Mouse (Mus musculus) thymus, adult 2 months (tissue): ENCODE results near the gene Tex13c2. TPM values are rescaled to one million over a fixed set of nuclear protein-coding genes. Genes with fewer than 3 reads are reported as not detected.

Source experiments
- DNase-seq: peaks from one replicate; pipeline ENCODE4 v3.0.0; 2021
- H3K27ac ChIP-seq: fragments of 200-500 bp; 2 replicates; pipeline ENCODE4 v1.5.1; 2012; ENCODE audit warnings: low read length, control low read depth; ENCODE audit not compliant: control insufficient read depth, insufficient read depth
- H3K27me3 ChIP-seq: fragments of 200-500 bp; 2 replicates; pipeline ENCODE4 v1.6.1; 2012; ENCODE audit warnings: mild to moderate bottlenecking, low read length, moderate library complexity, mixed read lengths; ENCODE audit not compliant: control insufficient read depth, insufficient read depth
- H3K36me3 ChIP-seq: fragments of 200-500 bp; 2 replicates; pipeline ENCODE4 v1.6.1; 2012; ENCODE audit warnings: mild to moderate bottlenecking, low read length, moderate library complexity; ENCODE audit not compliant: control insufficient read depth, insufficient read depth
- H3K4me1 ChIP-seq: fragments of 200-500 bp; replicated peaks from 2 replicates; pipeline ENCODE4 v1.6.1; 2012; ENCODE audit warnings: low read length; ENCODE audit not compliant: control insufficient read depth, insufficient read depth
- H3K4me3 ChIP-seq: fragments of 200-500 bp; 2 replicates; pipeline ENCODE4 v1.5.1; 2012; ENCODE audit warnings: mild to moderate bottlenecking, low read length, control low read depth, moderate library complexity; ENCODE audit not compliant: control insufficient read depth, insufficient read depth
- CTCF ChIP-seq: fragments of 200-500 bp; IDR thresholded peaks from 2 replicates; pipeline ENCODE4 v1.5.1; 2012; ENCODE audit warnings: mild to moderate bottlenecking, control low read depth, low read length, moderate library complexity, borderline replicate concordance; ENCODE audit not compliant: control insufficient read depth, poor library complexity, insufficient read depth; ENCODE audit errors: extremely low read depth
- POLR2A ChIP-seq: fragments of 200-500 bp; IDR thresholded peaks from 2 replicates; pipeline ENCODE4 v1.6.1; 2012; ENCODE audit warnings: mild to moderate bottlenecking, low read length, control low read depth, moderate library complexity; ENCODE audit not compliant: control insufficient read depth, poor library complexity, insufficient read depth; ENCODE audit errors: extremely low read depth
- WGBS: fragments of 180-500 bp; shearing (Covaris S2); methylation state at CpG from one replicate; pipeline ENCODE4 v1.1.7; 2018; 5-methylcytosine and 5-hydroxymethylcytosine counted together
- polyA plus RNA-seq: library from polyadenylated mRNA; depleted of rRNA; stranded (reverse); fragments of >200 nt; gene quantifications from 2 replicates; pipeline ENCODE4 v1.2.3, GENCODE M21; 2012; rRNA removed

Tex13c2 gene
- polyA plus RNA-seq, result 0.17 and 0.44 TPM in 2 replicates

GRCm38 (mm10) chrX:42489446-42489845 lies at the start of gene Tex13c2:
Gene Tex13c2 (plus strand): TSS chrX:42489691.
- WGBS, result 98% methylated on average over 16 of the region's 16 CpGs

DNA sequence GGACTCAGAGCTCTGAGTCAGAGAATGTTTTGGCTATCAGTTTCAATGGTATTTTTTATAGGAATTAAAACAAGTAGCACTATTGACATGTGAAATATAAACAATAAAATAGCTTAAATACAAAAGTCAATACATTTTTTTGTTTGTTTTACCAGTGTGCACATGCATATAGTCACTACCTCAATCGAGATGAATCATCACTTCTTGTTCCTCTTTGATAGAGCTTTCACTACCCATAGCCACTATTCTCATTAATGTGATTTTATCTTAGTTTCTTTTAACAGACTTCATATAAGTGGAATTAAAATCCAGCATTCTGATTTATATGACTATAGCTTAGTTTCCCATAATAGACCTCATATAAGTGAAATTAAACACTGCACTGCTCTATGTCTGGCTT lies 39.2 kb upstream of the Tex13c2 start:
- no peak for DNase-seq
- no peak for TF ChIP-seq POLR2A
- no peak for TF ChIP-seq CTCF
- Histone ChIP-seq H3K4me3 (no peak overlapping the region), H3K27ac (no peak overlapping the region), H3K4me1 (peaks cover 8% of the 10 kb centered on the region), H3K36me3 (no peaks in the 10 kb centered on the region), H3K27me3 (no peaks in the 10 kb centered on the region)
- WGBS, result 15% methylated on average over 1 of the region's 1 CpGs

More at GRCm38 (mm10) chrX:42489446-42489845, at the start of gene Tex13c2:
- no peaks in the 10 kb centered on the region for H3K27me3 ChIP-seq
- no peaks in the 10 kb centered on the region for H3K4me1 ChIP-seq
- no peak for DNase-seq
- TF ChIP-seq CTCF, result no peak
- TF ChIP-seq POLR2A, result no peak
- H3K27ac ChIP-seq, result no peak within 1 kb of the TSS
- H3K36me3 ChIP-seq, result no peaks in the 10 kb centered on the region
- H3K4me3 ChIP-seq, result no peak within 1 kb of the TSS

GRCm38 (mm10) chrX:42453001-42453400 lies 36.5 kb upstream of the Tex13c2 start:
- 50% methylated on average over 1 of the region's 1 CpGs for WGBS
- DNase-seq, result no peak
- TF ChIP-seq POLR2A, result no peak
- peaks cover 8% of the 10 kb centered on the region for H3K4me1 ChIP-seq
- H3K4me3 ChIP-seq, result no peak overlapping the region
- no peaks in the 10 kb centered on the region for H3K27me3 ChIP-seq
- H3K36me3 ChIP-seq, result no peaks in the 10 kb centered on the region
- no peak overlapping the region for H3K27ac ChIP-seq

- 0 out of 2 replicates have a peak overlapping the region, but pooled peaks have one; percentile 61 for H3K27ac ChIP-seq
- no peak overlapping the region for H3K4me3 ChIP-seq
- no peaks in the 10 kb centered on the region for H3K36me3 ChIP-seq
- no peaks in the 10 kb centered on the region for H3K27me3 ChIP-seq
- TF ChIP-seq POLR2A, result no peak
- TF ChIP-seq CTCF, result no peak
- DNase-seq, result peak; percentile 43
- 22% methylated on average over 7 of the region's 7 CpGs for WGBS
- peaks cover 8% of the 10 kb centered on the region for H3K4me1 ChIP-seq
Measured at GRCm38 (mm10) chrX:42454533-42454932, 35.0 kb upstream of the Tex13c2 start.

DNA sequence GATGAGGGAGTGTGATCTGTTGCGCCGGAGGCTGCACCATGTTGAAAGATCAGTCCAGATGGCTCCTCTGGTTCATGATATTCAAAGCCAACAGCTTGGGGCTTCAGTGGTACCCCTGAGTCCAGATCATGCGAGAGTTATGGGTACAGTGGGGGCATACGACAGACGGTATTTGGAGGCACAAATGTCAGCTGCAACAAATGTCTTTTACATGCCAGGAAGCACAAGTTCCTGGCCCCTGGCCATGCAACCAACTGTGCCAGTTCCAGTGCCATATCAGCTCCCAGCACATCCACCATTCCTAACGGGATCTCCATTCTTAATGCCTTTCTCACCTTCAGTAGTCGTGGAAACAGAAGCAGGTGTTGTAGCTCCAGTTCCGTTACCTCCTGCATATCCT lies 845 bp downstream of the Tex13c2 start:
- H3K27ac ChIP-seq, result no peak overlapping the region
- no peaks in the 10 kb centered on the region for H3K27me3 ChIP-seq
- no peaks in the 10 kb centered on the region for H3K36me3 ChIP-seq
- no peak for TF ChIP-seq POLR2A
- TF ChIP-seq CTCF, result no peak
- no peak for DNase-seq
- WGBS, result over 99% methylated on average over 8 of the region's 8 CpGs
- no peak overlapping the region for H3K4me3 ChIP-seq
- H3K4me1 ChIP-seq, result no peaks in the 10 kb centered on the region

GRCm38 (mm10) chrX:42500538-42500937 lies 11.0 kb downstream of the Tex13c2 start:
- Histone ChIP-seq H3K4me3 (no peak overlapping the region), H3K4me1 (peaks cover 3% of the 10 kb centered on the region), H3K27me3 (no peaks in the 10 kb centered on the region), H3K27ac (peak overlapping the region; percentile 21; the same call in 1 of the 2 replicates), H3K36me3 (no peaks in the 10 kb centered on the region; the same call in 1 of the 2 replicates)
- TF ChIP-seq CTCF, result no peak
- no peak for TF ChIP-seq POLR2A
- peak; percentile 18 for DNase-seq
